Mouse (Mus musculus) fat pad, adult 2 months (tissue): ENCODE results near the gene Slc47a1.
"Not testable (repeated sequence)": the region's sequence is repeated elsewhere in the genome, so short reads cannot be mapped to it uniquely, and the experiment has no call there.

Experiments used
- DNase-seq: peaks from one replicate; pipeline ENCODE4 v3.0.0-alpha.2; 2011; ENCODE audit warnings: low read depth, low spot score; ENCODE audit errors: extremely low read depth

Slc47a1 gene

GRCm38 (mm10) chr11:61319923-61320567 lies 58.1 kb downstream of the Slc47a1 start:
- no peak for DNase-seq

GRCm38 (mm10) chr11:61319233-61319922 lies 58.8 kb downstream of the Slc47a1 start:
- DNase-seq = no peak

GRCm38 (mm10) chr11:61316864-61317263 lies 61.3 kb downstream of the Slc47a1 start:
- DNase-seq = no peak

GRCm38 (mm10) chr11:61310321-61310720 lies 67.8 kb downstream of the Slc47a1 start:
- no peak for DNase-seq

- DNase-seq = no peak
Measured at GRCm38 (mm10) chr11:61309831-61310230, 68.3 kb downstream of the Slc47a1 start.

- DNase-seq = no peak
Measured at GRCm38 (mm10) chr11:61307795-61308194, 70.3 kb downstream of the Slc47a1 start.

- DNase-seq = no peak
Measured at GRCm38 (mm10) chr11:61305377-61305776, 72.8 kb downstream of the Slc47a1 start.

GRCm38 (mm10) chr11:61304535-61304934 lies 73.6 kb downstream of the Slc47a1 start:
- not testable (repeated sequence) for DNase-seq

GRCm38 (mm10) chr11:61300716-61301392 lies 77.3 kb downstream of the Slc47a1 start:
- DNase-seq = no peak

GRCm38 (mm10) chr11:61300205-61300604 lies 77.9 kb downstream of the Slc47a1 start:
- DNase-seq = no peak

- DNase-seq = no peak
Measured at GRCm38 (mm10) chr11:61297901-61298300, 80.2 kb downstream of the Slc47a1 start.

- no peak for DNase-seq
Measured at GRCm38 (mm10) chr11:61297326-61297725, 80.8 kb downstream of the Slc47a1 start.

- no peak for DNase-seq
Measured at GRCm38 (mm10) chr11:61296556-61296955, 81.6 kb downstream of the Slc47a1 start.

- no peak for DNase-seq
Measured at GRCm38 (mm10) chr11:61295556-61295955, 82.6 kb downstream of the Slc47a1 start.

- no peak for DNase-seq
Measured at GRCm38 (mm10) chr11:61294431-61294830, 83.7 kb downstream of the Slc47a1 start.
